In the genomic region with DNA sequence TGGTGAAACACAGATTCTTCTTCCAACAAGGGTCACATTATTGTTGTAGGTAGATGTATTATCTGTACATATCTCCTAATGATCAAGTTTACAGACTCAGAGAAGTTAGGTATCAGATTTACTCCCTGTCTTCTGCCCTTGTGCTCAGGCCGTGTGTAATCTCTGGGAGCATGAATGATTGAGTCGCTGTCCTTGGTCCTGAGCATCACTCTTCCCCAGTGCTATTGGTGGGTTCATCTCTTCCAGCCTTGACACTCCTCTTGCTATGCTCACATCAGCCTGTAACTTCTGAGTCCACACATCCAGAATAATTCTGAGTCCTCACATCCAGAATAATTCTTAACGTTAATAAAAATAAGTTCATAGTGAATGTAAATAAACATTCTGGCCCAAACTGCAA, we compare ENCODE assay signal across 8 mouse cellular contexts.
DNase-seq lines count a peak whose midpoint lies in the region; ATAC-seq and TF ChIP-seq lines count a peak whose summit lies in the region.

No protein-coding gene starts in this region.

- H3K9ac ChIP-seq in heart, embryonic 12.5 days: no peak overlapping the region
- no peak overlapping the region for H3K9ac ChIP-seq in stomach, postnatal 0 days (ENCODE audit: low read length)

- no peaks in the 10 kb centered on the region for H3K27me3 ChIP-seq in heart, embryonic 12.5 days (replicated peaks)
- H3K27me3 ChIP-seq in stomach, postnatal 0 days (ENCODE audit: control insufficient read depth, insufficient read depth, low read length): no peaks in the 10 kb centered on the region

- intact Hi-C loops in heart, postnatal 14 days (cut with DNase I): no loop called here

- H3K4me1 ChIP-seq in heart, embryonic 12.5 days (replicated peaks): no peaks in the 10 kb centered on the region
- no peaks in the 10 kb centered on the region for H3K4me1 ChIP-seq in stomach, postnatal 0 days (replicated peaks; ENCODE audit: control insufficient read depth, insufficient read depth)

- no peak for TF ChIP-seq CTCF in stomach, postnatal 0 days (IDR thresholded peaks at IDR 0.05; ENCODE audit: low read depth)

- H3K9me3 ChIP-seq in heart, embryonic 12.5 days (replicated peaks): no peaks in the 10 kb centered on the region
- H3K9me3 ChIP-seq in stomach, postnatal 0 days (ENCODE audit: control insufficient read depth, low read length): no peaks in the 10 kb centered on the region

- H3K36me3 ChIP-seq in heart, embryonic 12.5 days: no peaks in the 10 kb centered on the region
- no peaks in the 10 kb centered on the region for H3K36me3 ChIP-seq in stomach, postnatal 0 days (ENCODE audit: control insufficient read depth, insufficient read depth, low read length)

- WGBS in heart, embryonic 12.5 days: 32% methylated on average over 3 of the region's 3 CpGs
- WGBS in stomach, postnatal 0 days: 31% methylated on average over 3 of the region's 3 CpGs

- no peak for TF ChIP-seq EP300 in stomach, postnatal 0 days (optimal IDR thresholded peaks at IDR 0.05)

- ATAC-seq in heart, embryonic 12.5 days (ENCODE audit: insufficient number of reproducible peaks, low FRiP score): no peak
- ATAC-seq in granulocyte monocyte progenitor cell, adult 5-6 weeks (replicated peaks; ENCODE audit: poor library complexity, severe bottlenecking): peak; percentile 35; the same call in 1 of the 2 replicates
- ATAC-seq in stomach, postnatal 0 days (ENCODE audit: low FRiP score, low TSS enrichment): no peak

- H3K27ac ChIP-seq in heart, embryonic 12.5 days (ENCODE audit: poor library complexity, severe bottlenecking): no peak overlapping the region
- H3K27ac ChIP-seq in stomach, postnatal 0 days (replicated peaks): no peak overlapping the region

- H3K4me2 ChIP-seq in heart, embryonic 12.5 days: no peak overlapping the region
- H3K4me2 ChIP-seq in stomach, postnatal 0 days (replicated peaks; ENCODE audit: low read depth): no peak overlapping the region

- peak; percentile 18 to 42 for DNase-seq in heart, postnatal 14 days
- peak; percentile 3 for DNase-seq in thymus, postnatal 25 days
- no peak for DNase-seq in thymus, postnatal 36 days
- peak; percentile 42 for DNase-seq in stomach, postnatal 0 days (ENCODE audit: low spot score)
- DNase-seq in spleen, adult 12 weeks (ENCODE audit: low spot score): no peak
- no peak for DNase-seq in cerebellum, postnatal 4 days (ENCODE audit: low spot score in 2 of 2)

- no peak overlapping the region for H3K4me3 ChIP-seq in heart, embryonic 12.5 days
- no peak overlapping the region for H3K4me3 ChIP-seq in stomach, postnatal 0 days (ENCODE audit: low read depth, low read length)

Comparison
In these comparisons a context has a peak if more than half of its experiments do, and no peak if none do; other contexts are left out.
1. DNase-seq: peak in heart, postnatal 14 days (2 of 2), thymus, postnatal 25 days (single experiment) and stomach, postnatal 0 days (single experiment); none in thymus, postnatal 36 days (0 of 2), spleen, adult 12 weeks (single experiment) and cerebellum, postnatal 4 days (0 of 2).